Mouse (Mus musculus) urinary bladder, adult 18-20 months (tissue): ENCODE measurements around the gene Gmpr.
"Not testable (repeated sequence)": the region's sequence is repeated elsewhere in the genome, so short reads cannot be mapped to it uniquely, and the experiment has no call there.

Experiments used
- DNase-seq, 2 experiments: peaks; one replicate each; pipeline ENCODE4 v3.0.0; 2022; ENCODE audit warnings: low spot score in 2 of 2, mixed read lengths in 2 of 2

The Gmpr gene

DNA sequence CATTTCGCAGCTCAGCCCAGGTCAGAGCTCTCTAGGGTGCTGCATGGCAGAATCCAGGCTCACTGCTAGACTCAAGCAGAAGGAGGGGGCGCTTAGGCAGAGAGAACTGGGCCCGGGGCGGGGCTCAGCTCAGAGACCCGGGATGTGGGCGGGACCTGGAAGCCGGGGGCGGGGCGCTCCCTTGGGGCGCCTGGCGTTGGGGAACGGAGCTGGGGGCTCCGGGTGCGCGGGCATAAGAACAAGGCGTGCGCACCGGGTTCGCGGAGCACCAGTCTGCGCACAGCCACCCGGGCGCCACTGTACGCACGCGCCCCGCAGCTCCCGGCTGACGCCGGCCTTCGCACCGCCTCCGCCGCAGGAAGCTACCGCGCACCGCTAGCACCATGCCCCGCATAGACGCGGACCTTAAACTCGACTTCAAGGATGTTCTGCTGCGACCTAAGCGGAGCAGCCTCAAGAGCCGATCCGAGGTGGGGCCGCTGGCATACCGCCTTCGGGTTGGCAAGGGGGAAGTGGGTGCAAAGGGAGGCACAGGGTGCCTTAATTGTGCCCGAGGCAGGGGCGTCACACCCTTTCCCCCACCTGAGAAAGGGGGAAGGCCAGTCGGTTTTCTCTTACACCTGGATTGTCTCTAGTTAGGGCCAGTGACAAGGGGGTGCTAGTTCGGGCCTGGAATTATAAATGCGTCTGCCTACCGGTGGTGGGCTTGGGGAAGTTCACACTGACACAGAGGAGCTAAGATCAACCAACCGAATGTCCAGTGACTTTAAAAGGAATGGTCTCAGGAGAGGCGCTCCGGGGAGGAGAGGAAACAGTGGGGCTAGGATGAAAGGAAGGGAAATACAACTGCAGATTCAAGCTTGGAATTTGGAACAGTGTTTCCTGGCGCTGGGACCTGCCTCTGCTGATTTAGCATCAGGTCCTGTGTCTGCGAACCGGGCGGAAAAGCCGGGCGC is at the start of gene Gmpr:
TSS of gene Gmpr (plus strand) at position 171 of the 956 bp plus-strand sequence.
- DNase-seq: peak; percentile 45 to 67

DNA sequence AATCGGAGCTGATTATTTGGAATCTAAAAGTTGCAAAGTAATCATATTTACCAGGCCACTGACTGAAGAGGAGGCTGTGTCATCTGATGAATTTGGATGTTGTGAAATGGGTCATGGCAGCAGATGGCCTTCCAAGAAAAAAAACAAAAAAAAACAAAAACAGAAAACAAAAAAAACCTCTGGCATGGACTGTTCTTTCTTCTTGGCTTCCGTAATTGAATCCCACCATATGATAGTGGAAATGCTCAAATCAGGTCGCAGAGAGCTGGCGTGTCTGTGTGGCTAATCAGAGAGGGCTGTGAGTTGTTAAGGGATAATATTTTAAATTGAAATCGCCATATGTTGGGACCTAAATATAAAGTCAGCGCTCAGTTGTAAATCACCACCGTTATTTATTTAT is 49.8 kb upstream of the Gmpr start:
- no peak for DNase-seq

DNA sequence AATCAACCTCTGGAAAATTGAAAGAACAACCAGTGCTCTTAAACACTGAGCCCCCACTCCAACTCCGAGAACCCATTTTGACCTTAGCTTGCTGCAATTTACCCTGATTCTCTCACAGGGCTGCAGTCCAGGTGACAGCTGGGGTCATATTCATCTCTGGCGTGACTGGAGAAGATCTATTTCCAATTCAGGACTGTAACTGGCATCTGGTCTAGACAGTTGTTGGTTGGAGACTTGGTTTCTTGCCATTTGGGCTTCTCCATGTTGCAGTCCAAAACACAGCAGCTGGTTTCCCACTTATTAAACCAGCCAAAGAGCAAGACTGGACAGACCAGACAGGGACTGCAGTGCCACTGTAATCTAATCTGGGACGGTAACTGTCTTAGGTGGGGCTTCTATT is 47.1 kb upstream of the Gmpr start:
- DNase-seq: no peak

DNA sequence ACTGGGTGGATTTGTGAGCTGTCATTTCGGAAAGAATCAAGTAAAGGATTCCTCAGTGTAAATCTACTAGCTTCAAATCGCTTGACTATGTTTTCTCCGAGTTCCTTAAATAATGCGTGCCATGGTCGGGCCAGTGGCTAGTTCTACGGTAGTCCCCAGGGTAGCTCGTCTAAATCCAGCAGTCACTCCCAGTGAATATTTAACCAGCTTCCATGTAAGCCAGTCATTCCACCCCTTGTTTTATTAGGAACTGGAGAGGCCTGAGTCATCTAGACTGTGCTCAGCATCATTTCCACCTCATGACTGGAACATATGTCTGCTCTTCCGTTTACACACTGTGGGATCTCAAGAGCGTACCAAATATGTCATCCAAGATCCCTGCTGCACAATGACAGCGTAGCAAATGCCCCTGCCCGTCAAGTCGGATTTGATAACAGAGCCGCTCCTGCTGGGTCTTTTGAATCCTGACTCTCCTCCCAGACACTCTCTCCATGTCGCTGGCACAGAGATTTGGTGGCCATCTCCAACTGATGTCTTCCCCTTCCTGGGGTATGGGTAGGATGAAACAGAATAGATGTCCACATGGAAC is 45.8 kb upstream of the Gmpr start:
- no peak for DNase-seq

DNA sequence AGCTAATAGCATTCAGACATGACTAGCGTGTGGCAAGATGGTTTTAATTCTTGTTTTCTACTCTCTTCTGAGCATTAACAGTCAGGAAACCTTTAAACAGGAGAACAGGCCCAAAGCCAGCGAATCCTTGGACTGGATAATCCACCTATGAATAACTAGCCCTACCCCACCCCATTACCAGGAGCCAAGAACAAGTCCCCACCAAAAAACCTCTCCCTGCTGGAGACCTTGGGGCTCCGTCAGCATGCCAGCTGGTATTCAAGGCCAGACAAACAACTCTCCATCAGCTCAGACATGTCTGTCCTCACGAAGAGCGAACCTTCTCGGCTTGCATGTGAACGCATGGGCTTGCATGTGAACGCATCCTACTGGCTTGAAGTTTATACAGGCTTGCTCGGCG is 41.6 kb upstream of the Gmpr start:
- peak in 1 of 2 experiments; percentile 19 for DNase-seq

DNA sequence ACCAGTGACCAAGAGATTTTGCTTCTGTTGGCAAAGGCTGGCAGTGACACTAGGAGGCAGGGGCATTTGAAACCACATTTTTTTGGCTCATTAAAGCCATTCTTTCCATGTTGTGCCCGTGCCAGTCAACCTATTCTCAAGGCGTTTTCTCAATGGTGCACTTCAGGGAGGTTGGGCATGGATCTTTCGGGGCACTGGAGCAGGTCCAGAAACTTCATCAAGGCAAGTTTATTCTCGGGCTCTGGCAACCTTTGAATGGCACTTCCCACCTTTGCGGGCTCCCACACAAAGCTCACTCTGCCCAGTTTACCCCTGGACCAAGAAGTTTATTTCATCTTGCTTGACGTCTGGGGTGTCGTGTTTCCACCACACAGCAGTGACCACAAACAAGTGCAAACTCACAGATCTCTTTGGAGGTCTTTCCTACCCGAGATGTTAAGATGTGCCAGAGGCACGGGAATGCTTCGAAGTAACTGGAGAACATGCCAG is 41.2 kb upstream of the Gmpr start:
- DNase-seq: no peak

DNA sequence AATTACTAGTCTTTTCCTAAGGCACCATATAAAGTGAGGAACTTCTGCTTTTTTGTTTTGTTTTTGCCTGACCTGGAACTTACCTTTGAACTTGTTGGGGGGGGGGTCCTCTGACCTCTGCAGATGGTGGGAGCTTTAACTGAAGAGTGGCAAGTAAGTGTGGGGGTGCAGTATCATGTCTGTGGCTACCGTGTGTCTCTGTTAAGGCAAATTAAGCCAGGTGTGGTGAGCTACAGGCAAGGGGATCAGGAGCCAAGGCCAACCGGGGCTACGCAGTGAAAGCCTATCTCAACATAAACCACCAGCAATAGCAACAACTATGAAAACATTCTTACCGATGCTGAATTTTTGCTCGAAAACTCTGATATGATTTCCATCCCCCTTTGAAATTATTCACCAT is 38.5 kb upstream of the Gmpr start:
- DNase-seq: no peak

DNA sequence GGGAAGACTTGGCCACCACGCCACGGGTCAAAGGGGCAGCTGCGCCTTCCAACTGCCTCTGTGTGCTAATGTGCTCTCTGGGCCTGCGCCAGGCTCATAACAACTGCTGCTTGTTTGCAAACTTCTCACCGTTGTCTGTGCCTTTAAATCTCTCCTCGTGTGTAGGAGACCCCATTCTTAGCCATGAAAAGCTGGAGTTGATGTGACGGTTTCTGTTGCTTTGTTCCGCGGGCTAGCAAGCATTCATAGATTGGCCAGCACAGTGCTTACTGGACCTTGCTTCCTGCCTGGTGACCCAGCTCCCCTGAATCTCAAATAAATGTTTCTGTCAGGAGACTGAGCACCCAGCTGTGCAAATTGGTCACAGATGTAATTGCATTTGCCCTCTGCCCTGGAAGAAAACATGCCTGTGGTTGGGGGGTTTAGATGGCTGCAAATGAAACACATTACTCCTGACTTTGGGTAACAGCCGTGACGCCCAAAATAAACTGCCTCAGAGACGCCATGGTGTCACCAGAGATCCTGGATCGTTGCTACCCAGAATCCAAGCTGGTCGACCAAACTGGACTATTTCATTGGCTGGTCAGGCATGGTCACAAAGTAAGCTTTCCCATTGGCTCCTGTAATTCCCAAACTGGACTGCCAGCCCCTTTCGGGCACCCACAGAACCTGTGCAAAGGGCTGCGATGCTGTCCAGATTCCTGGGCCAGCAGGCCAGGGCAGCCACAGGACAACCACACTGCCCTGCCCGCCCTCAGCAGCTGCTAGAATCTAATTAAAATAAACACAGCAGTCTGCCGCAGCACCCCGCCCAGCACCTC is 37.6 kb upstream of the Gmpr start:
- peak in 1 of 2 experiments; percentile 29 for DNase-seq

DNA sequence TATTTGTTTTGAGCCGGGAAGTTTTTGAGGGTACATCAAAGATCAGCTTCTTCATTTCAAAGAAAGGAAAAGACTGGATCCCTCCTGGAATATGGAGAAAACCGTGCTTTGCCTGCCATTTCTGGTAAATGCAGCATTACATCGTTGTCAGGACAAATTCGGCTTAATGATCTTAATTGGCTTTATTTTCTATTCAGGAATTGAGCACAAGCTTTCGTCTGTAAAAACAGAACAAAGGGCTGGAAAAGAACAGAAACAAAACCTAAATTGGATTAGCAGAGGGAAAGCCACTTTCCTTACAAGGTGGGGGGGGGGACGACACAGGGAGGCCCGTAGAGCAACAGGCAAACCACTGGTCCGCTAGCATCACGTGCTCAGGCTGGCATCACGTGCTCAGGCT is 33.9 kb upstream of the Gmpr start:
- no peak for DNase-seq

DNA sequence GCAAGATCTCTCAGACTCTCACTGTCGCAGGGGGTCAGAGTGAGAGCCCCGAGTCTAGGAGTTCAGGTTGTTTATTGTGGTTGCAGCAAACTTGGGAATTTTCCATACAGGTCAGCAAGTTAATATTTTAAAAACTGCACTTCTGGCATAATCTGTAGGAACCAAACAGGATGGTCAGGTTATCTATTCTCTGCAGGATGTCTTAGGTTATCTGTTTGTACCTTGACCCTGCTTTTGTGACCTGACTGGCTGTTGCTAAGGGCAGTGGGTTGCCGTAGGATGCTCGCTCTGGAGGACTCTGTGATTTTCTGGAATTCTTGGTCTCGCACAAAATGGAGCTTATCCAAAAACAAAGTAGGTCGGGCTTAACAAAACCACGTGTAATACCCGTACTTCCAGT is 31.9 kb upstream of the Gmpr start:
- DNase-seq: no peak

DNA sequence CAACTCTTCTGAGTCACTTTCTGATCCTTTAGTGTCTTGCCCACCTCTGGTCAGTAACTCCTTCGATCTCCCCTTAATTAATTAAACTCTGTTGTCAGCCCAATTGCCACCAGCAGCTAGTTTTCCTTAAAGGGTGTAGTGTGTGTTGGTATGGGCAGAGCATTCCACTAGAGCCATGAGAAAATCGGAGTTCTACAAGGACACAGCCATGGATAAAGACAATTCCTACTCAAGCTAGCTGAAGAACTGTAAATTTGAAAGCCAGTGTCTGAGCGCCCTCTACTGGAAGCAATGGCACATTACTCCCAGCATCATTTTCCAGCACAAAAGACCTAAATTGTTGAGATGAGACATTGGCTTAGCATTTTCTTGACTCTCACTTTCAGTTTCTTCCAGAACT is 30.1 kb upstream of the Gmpr start:
- DNase-seq: peak; percentile 38 to 53

DNA sequence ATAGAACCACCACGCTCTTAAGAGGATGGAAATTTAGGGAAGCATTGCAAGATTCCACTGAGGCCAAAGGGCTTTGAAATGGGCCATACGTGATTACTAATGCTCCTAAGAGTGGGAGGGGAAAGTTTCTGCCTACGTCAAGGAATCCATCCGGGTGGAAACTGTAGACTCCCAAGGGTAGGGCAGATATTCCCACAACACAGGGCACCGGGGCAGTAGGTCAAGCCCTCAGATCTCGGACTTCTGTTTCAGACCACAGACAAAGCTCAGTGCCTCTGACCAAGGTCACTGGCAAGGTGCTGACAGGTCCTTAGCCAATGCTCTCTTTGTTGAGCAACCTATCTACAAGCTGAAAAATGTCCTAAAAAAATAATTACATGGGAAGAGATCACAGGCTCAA is 27.3 kb upstream of the Gmpr start:
- DNase-seq: no peak

DNA sequence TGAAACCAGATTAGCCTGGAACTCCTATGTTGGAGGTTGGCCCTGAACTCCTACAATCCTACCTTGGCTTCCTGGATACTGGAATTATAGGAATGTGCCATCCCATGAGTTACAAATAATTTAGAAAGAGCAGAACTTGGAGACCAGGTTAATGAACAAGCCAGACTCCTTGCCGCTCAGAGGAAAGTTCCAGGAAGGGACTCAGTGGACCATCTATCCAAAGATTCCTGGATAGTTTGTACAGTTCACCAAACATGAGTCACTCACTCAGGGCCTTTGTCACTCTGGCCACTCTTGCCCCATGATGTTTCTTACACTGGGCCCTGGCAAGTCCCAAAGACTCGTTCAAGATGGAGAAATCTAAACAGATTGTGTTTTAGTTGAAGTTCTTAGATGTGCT is 24.0 kb upstream of the Gmpr start:
- DNase-seq: no peak

DNA sequence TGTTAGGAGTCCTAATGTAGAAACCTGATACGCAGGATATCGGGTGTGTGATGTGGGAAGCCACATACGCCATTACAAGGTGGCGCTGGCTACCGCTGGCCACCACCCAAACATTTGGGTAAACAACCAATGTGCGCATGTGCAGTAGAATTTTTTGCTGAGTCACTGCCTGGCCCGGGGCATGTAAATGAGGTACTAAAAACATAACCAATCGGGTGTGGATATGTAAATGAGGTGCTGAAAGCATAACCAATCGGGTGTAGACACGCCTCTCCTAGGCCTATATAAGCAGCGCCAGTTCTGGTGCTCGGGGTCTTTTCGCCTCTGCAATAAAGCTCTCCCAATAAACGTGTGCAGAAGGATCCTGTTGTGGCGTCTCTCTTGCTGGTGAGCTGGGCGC is 23.3 kb upstream of the Gmpr start:
- DNase-seq: not testable (repeated sequence)

DNA sequence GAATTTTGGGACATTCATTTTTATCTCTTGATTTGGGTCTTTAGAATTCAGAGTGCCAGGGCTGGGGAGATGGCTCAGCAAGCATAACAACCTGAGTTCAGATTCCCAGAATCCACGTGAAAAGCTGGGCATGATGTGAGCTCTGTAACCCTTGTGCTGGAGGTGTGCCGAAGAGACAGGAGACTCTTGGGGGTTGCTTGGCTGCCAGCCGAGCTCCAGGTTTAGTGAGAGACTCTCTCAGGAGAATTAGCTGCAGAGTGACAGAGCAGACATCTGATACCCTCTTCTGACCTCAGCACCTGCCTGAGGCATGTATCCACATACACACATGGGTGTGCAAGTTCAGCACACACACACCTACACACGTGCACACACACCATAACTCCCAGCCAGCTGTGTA is 21.6 kb upstream of the Gmpr start:
- no peak for DNase-seq

DNA sequence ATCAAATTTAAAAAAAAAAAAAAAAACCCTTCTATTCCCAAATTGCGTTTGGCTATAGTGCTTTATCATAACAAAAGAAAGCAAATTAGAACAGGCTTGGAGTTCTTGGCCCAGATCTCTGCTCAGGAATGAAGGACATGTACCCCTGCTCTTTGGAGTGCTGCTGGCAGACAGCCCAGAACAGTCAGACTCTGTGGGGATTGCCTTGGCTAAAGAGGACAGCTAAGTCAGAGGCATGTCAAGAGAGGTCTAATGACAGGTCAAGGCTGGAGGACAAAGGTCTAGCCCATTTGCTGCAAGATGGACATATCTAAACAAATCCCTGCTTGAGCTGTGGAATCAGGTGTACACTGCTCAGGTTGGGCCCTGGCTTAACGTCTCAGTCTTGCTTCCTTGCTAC is 20.6 kb upstream of the Gmpr start:
- no peak for DNase-seq

DNA sequence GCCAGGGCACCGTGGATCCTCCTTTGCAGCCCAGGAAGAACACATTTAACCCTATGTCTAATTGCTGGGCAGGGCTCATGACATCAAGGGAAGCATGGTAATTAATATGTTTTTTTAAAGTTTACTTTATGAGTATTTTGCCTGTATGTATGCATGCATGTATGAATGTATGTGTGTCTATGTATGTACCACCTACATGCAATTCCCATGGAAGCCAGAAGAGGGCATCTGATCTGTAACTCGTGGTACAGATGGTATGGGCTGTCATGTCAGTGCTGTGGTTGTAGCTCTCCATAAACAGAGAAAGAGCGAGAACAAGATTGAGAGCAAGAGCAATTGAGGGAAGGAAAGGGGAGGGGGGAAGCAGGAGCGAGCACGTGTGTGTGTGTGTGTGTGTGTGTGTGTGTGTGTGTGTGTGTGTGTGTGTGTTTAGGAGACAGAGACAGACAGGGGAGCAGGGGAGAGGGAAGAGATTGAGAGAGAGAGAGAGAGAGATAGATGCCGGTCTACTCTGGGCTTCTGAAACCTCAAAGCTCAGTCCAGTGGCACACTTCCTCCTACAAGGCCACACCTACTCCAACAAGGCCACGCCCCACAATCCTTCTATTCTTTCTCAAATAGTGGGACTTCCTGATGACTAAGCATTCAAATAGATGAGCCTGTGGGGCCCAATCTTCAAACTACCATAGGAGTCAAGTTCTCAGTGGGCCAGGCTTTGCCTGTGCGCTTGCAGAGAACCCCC is 15.1 kb upstream of the Gmpr start:
- no peak for DNase-seq

DNA sequence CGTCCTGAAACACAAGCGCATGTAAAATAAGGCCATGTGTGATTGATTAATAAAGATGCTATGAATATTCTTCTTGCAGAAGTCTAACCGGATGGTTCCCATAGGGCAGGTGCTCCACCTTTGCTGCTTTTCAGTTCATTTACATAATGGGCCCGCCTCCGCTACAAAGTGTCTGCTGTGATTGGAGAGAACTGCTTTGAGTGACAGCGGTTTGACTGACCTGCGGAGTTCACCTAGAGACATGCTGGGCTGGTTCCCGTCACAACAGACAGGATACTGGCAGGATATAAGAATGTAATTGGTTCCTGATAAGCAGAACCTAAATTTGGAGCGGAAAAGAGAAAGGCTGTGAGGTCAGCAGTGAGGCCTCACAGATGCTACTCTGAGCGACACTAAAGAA is 13.4 kb upstream of the Gmpr start:
- DNase-seq: no peak

DNA sequence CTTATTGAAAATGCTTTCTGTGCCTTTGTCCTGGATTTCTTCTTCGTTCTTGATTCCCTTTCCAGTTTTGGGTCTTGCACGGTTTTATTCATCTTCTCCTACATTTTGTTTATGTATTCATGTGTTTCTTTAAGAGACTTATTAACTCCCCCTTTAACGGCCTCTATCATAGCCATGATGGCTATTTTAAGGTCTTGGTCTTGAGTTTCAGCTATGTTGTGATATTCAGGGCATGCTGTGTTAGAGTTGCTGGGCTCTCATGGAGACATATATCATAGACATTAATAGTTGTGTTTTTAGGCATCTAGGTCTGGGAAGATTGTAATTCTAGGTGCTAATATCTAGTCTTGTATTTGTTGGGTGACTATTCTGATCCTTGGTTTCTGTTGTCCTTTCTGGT is 8.6 kb upstream of the Gmpr start:
- DNase-seq: no peak

DNA sequence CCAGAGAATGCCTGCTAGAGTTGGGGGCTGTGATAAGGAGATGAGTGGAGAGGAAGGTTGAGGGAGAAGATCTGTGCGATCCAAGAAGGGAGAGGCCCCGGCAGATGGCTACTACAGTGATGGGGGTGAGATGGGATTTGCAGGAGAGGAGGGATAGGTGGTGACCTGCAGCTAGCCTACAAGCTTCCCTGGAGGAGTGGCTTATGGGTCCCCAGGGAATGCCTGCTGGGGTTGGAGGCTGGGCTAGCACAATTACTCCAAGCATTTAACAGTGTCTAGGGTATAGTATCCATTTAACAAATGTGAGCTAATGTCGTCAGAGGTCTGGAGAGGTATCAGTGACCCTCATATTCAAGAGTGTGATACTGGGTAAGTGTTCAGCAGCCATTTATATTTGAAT is 7.9 kb upstream of the Gmpr start:
- DNase-seq: no peak

DNA sequence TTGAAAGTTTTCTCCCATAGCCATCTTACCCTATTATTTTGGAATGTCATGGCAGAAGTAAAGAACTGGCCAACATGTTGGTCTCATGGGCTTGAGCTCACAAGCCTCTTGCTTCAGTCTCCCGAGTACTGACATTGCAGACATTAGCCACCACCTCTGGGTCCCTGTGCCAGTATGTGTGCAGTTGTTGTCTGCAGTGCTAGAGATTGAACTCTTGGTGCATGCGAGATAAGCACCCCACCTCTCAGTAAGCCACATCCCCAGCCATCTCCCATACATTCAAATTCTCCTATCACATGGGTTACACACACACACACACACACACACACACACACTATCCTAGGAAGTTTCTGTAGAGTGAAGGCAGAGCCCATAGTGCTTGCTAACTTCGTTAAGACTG is 7.3 kb upstream of the Gmpr start:
- DNase-seq: no peak

DNA sequence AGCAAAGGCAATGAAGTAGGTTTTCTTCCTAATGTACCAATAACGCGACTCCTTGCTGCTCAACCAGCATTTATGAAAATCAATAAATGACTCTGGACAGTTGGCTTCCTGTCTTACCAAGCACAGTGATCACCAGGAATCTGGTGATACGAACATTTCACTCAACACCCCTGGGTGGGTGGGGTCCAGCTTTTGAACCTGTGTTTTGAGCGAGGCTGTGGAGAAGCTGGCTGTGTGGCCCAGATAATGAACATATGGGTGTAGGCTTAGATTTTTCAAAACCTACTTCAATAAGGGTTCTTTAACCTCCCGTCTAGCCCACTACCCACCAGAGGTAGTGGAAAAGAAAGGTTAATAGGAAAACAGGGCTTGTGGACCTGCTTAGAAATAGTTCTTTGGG is 4.5 kb upstream of the Gmpr start:
- no peak for DNase-seq
